Mouse (Mus musculus) layer of hippocampus, adult 9-11 months (tissue): ENCODE measurements around the gene Dtl.

Source experiments
- DNase-seq: peaks from one replicate; pipeline ENCODE4 v3.0.0; 2022

Gene Dtl

DNA sequence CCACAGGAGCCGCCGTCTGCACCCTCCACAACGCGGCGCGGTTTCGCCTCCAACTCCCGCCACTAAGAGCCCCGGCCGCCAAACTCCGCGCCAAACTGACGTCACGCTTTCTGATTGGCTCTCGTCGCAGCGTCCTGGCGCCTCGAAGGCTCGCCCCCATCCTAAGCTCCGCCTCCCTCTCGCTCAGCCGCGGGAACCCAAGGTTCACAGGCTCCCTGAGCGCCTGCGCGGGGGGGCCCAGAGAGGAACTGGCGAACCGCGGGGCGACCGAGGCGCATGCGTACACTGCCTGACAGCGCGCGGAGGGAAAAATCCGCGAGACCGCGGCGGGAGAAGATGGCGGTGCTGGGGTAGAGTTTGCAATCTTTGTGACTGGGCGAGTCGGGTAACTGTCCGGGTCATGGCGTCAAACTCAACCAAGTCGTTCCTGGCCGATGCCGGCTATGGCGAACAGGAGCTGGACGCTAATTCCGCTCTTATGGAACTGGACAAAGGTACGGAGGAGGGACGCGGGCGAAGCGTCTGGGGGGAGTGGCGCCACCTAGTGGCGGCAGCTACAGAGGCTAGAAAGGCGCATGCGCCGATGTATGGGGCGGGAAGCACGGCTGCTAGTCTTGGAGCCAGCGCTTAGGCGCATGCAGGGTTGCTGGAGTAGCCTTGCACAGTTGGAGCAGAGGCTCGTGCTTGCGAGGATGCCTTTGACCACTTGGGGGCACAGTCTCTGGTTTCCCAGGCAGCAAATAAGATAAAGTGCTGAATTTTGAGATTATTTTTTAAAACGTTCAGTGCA is at the start of gene Dtl, which contains the start of gene Ints7:
TSS of gene Dtl (minus strand) at position 87 of the 790 bp plus-strand sequence.
TSS of gene Ints7 (plus strand) at position 179 of the 790 bp plus-strand sequence.
- peak; percentile 99 for DNase-seq

GRCm38 (mm10) chr1:191625026-191625425 is 49.7 kb upstream of the Dtl start:
- no peak for DNase-seq

GRCm38 (mm10) chr1:191624492-191624891 is 49.1 kb upstream of the Dtl start:
- no peak for DNase-seq

DNA sequence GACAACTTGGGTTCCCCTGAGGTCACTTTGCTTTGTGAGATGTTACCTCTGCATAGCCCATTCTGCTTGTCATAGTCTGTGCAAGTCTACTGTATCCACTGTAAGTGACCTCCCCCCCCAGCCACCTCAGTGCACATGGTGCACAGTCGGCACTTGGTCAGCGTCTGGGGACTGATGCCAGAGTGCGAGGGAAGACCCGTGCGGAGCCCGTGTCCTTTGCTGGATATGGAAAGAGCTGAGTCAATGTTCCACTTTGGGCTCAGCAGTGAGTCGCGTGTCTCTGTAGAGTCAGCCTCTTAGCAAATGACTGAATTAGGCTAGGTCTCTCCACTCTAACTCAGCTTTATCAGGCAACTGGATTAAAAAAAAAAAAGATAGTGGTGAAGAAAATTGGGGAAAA is 47.5 kb upstream of the Dtl start:
- peak; percentile 31 for DNase-seq

GRCm38 (mm10) chr1:191621096-191621495 is 45.8 kb upstream of the Dtl start:
- no peak for DNase-seq

- no peak for DNase-seq
These were observed 42.9 kb upstream of the Dtl start for GRCm38 (mm10) chr1:191618067-191618766.

DNA sequence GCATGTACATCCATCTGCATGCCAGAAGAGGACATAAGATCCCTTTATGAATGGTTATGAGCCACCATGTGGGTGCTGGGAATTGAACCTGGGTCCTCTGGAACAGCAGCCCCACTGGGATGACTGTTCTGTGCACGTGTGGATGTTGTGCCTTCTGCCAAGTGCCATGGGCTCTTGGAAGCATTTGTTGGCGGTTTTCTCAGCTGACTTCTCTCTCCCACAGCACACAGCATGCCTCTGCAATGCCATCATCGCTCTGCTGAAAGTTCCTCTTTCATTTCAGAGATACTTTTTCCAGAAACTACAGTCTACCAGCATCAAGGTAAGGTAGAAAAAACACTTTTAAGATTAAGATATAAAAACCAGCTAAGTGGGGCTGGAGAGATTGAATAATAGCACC is 42.2 kb upstream of the Dtl start:
- no peak for DNase-seq

- no peak for DNase-seq
These were observed 40.9 kb upstream of the Dtl start for GRCm38 (mm10) chr1:191616245-191616644.

GRCm38 (mm10) chr1:191612877-191613276 is 37.5 kb upstream of the Dtl start:
- no peak for DNase-seq

DNA sequence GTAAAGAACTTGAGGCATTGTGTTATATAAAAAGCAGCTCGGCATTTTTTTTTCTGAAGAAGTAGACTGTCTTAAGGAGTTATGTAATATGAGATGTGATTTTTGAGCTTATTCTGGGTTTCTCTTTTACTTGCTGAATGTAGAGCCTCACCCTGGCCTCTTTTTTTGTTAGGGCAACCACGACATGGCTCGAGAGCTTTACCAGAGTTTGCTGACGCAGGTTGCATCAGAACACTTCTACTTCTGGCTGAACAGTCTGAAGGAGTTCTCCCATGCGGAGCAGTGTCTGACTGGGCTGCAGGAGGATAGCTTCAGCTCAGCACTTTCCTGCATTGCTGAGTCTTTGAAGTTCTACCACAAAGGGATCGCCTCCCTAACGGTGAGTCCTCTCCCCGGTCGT is 36.3 kb upstream of the Dtl start:
- DNase-seq, result no peak

DNA sequence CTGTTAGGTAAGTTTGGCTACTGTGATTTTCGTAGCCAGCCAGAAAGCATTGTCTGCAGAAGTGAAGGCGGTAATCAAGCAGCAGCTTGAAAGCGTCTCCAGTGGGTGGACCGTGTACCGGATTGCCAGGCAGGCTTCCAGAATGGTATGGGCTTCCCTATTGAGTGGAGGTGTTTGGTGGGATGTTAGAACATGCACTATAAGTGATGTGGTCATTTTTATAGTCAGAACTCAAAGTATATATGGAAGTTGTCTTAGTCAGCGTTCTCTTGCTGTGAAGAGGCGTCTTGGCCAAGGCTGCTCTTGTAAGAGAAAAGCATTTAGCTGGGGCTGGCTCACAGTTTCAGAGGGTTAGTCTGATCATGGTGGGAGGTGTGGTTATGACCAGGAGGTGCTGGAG is 35.0 kb upstream of the Dtl start:
- DNase-seq, result peak; percentile 31

GRCm38 (mm10) chr1:191609578-191609977 is 34.2 kb upstream of the Dtl start:
- DNase-seq, result no peak

GRCm38 (mm10) chr1:191609051-191609450 is 33.7 kb upstream of the Dtl start:
- no peak for DNase-seq

GRCm38 (mm10) chr1:191604690-191605089 is 29.3 kb upstream of the Dtl start:
- no peak for DNase-seq

GRCm38 (mm10) chr1:191599210-191599609 is 23.9 kb upstream of the Dtl start:
- no peak for DNase-seq

DNA sequence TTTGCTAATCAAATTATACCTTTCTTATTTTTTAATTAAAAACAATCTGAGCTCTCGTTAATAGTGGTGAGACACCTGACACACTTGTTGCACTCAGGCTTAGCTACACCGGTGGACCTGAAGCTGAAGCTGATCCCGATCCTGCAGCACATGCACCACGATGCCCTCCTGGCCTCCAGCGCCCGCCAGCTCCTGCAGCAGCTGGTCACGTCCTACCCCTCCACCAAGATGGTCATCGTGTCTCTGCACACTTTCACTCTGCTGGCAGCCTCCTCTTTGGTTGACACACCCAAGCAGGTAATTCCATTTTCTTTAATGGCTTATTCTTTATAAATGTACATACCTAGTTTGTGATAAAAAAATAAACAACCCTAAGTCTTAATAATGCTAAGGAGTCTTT is 20.7 kb upstream of the Dtl start:
- no peak for DNase-seq

GRCm38 (mm10) chr1:191592016-191592720 is 16.8 kb upstream of the Dtl start:
- no peak for DNase-seq

DNA sequence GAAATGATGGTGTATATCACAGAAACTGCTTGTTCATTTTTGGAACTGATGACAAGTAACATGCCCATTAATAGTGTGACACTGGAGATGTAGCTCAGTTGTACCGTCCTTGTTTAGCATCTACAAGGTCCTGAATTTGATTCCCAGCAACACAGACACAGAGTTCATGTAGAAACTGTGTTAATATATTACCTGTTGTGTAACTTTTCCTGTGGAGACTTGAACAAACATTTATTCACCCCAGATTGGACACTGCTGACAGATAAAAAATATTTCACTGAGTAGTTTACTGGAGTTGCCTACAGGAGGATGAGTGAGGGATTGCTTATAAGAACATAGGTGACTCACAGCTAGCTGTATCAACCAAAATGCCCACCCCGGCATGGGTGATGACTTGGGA is 13.4 kb upstream of the Dtl start:
- DNase-seq, result no peak

DNA sequence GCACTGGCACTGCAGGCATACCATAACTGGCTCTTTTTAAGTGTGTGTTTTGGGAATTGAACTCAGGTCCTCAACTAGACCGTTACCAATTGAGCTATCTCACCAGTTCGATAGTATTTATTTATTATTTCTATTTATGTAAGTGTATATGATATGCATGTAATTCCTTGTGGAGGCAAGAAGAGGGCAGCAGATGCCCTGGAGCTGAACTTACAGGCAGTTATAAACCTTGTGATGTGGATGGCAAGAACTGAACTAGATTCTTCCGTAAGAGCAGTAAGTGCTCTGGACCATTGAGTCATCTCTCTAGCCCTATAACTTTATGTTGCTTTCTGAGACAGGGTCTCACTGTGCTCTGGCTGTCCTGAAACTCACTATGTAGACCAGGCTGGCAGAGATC is 11.7 kb upstream of the Dtl start:
- no peak for DNase-seq

DNA sequence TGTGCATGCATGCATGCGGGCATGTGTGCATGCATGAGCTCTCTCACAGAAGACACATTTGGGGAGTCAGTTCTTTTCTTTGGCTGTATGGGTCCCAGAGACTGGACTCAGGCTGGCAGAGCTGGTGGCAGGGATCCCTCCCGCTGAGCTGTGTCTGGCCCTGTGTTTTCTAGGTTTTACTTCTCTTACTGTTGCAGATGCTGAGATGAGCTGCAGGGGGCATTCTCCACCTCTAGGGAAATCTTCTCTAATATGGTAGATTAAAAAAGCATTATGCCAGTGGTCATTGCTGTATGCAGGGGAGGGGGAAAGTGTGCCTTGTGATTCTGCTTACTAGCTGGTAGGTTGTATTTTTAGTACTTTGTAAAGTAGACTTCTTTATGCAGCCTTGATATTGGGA is 10.4 kb upstream of the Dtl start:
- DNase-seq, result no peak

DNA sequence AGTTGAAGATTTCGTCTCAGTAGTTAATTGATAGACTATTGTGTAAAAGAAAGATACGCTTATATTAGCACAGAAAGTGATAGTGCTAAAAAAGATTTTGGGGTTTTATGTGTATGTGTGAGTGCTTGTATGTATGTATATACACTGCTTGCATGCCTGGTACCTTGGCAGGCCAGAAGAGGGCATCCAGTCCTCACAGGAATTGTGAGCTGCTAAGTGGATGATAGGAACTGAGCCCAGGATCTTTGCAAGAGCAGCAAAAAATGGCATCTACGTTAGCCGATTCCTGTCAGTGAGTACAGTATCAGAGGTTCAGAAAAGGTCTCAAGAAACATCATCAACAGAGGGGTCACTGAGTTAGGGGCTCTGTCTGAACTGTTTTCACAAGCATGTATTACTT is 9.1 kb upstream of the Dtl start:
- DNase-seq, result no peak

DNA sequence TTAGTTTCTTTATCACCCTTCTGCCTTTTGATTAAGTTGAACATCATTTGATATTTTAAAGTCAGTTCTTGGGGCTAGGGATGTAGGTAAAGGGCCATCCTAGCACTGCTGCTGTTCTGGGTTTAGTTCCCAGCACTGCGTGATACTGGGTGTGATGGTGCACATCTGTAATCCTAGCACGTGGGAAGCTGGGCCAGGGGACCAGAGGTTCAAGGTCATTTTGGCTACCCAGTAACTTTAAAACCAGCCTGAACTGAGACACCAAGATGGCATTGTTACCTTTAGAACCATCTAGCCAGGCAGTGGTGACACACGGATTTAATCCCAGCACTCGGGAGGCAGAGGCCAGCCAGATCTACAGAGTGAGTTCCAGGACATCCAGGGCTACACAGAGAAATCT is 8.5 kb upstream of the Dtl start:
- no peak for DNase-seq

GRCm38 (mm10) chr1:191581641-191582040 is 6.3 kb upstream of the Dtl start:
- no peak for DNase-seq

- no peak for DNase-seq
These were observed 4.2 kb upstream of the Dtl start for GRCm38 (mm10) chr1:191579524-191579923.
